Mouse (Mus musculus) stomach, postnatal 0 days (tissue): ENCODE measurements at regions not wholly inside any gene's neighbourhood (a gene's known extent, or its start where the extent isn't known, plus 50 kb on each side); places are given as distances from the start of the nearest gene placed in this dataset.

Experiments
- CTCF ChIP-seq: IDR thresholded peaks from 2 replicates; pipeline ENCODE4 v1.5.1; 2016; ENCODE audit warnings: antibody characterized with exemption, low read depth, mild to moderate bottlenecking, moderate library complexity
- EP300 ChIP-seq: optimal IDR thresholded peaks from 2 replicates; pipeline ENCODE3; 2016; ENCODE audit warnings: antibody characterized with exemption

DNA sequence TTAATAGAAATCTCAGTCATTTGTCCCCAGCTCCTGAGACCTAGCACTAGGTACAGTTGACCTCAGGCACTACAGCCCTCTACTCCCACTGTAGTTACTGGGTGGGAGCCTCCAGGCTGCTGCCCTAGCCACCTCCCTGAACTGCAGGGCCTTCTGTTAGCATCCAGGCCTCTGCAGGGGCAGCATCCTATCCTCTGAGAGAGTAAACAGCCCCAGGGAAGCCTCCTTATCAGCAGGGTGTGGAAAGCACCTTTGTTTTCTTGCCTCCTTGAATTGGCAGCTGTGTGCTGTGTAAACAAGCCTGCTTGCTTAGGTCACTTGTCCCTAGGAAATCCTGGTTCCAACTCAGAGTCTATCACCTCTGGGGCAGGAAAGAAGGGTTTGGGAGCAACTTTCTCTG, 66.2 kb upstream of the Rapgef5 start:
- no peak for TF ChIP-seq CTCF
- TF ChIP-seq EP300, result no peak
